Mouse (Mus musculus) liver, adult 2 months (tissue): ENCODE results near the gene Raf1.

ENCODE experiments used
- CTCF ChIP-seq: fragments of 200-500 bp; IDR thresholded peaks from 2 replicates; pipeline ENCODE4 v1.5.1; 2011; ENCODE audit warnings: low read depth, low read length, control low read depth
- POLR2A ChIP-seq: fragments of 200-500 bp; IDR thresholded peaks from 2 replicates; pipeline ENCODE4 v1.6.1; 2011; ENCODE audit warnings: low read length, control low read depth; ENCODE audit not compliant: insufficient read depth; ENCODE audit errors: extremely low read depth

DNA sequence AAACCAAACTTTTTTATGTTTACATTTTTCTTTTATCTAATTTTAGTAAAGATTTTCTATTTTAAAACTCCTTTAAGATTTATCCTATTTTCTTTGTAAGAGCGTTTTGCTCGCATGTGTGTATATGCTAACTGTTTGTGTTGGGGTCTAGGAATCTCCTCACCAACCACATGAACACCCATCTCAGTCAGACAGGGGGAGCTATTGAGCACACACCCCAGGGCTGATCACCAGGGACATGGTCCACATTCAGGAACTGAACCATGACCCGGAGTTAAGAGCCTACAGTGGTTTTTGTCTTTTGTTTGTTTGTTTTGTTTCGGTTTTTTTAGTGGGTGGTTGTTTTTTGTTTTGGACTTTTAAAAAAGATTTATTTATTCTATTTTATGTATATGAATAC lies 22.3 kb upstream of the Raf1 start:
- TF ChIP-seq CTCF, result peak; percentile 59; the same call in 1 of the 2 replicates
- no peak for TF ChIP-seq POLR2A
